ENCODE assay signal across 8 mouse cellular contexts in genomic region chr1:134361195-134361856, GRCm38 (mm10). TPM values are rescaled to one million over a fixed set of nuclear protein-coding genes. Genes with fewer than 3 reads are reported as not detected.
DNase-seq lines count a peak whose midpoint lies in the region; ATAC-seq and TF ChIP-seq lines count a peak whose summit lies in the region.

No protein-coding gene starts in this region.

- H3K27ac ChIP-seq in cerebellum, adult 2 months (ENCODE audit: insufficient read depth, low read length) = no peak overlapping the region
- H3K27ac ChIP-seq in embryonic facial prominence, embryonic 14.5 days (replicated peaks; ENCODE audit: low read depth, low read length) = peak overlapping the region; percentile 78
- H3K27ac ChIP-seq in limb, embryonic 10.5 days = peak overlapping the region; percentile 95

- peak overlapping the region; percentile 18 for H3ac ChIP-seq in myocyte (ENCODE audit: control insufficient read depth, insufficient read length)

- H3K36me3 ChIP-seq in embryonic facial prominence, embryonic 14.5 days (ENCODE audit: control insufficient read depth, insufficient read depth, low read length) = peaks cover 43% of the 10 kb centered on the region
- H3K36me3 ChIP-seq in limb, embryonic 10.5 days = peaks cover 41% of the 10 kb centered on the region
- peaks cover 17% of the 10 kb centered on the region for H3K36me3 ChIP-seq in myocyte (ENCODE audit: control insufficient read depth, insufficient read depth)

- peak overlapping the region; percentile 92 for H3K4me2 ChIP-seq in embryonic facial prominence, embryonic 14.5 days (ENCODE audit: low read depth, low read length)
- peak overlapping the region; percentile 90 for H3K4me2 ChIP-seq in myocyte (ENCODE audit: low read depth)

- H3K79me2 ChIP-seq in myocyte (ENCODE audit: control insufficient read depth, insufficient read depth) = peaks cover 43% of the 10 kb centered on the region

- H3K9me3 ChIP-seq in embryonic facial prominence, embryonic 14.5 days (ENCODE audit: control insufficient read depth, low read length) = no peaks in the 10 kb centered on the region
- H3K9me3 ChIP-seq in limb, embryonic 10.5 days (replicated peaks) = no peaks in the 10 kb centered on the region

- no peaks in the 10 kb centered on the region for H3K27me3 ChIP-seq in cerebellum, adult 2 months (ENCODE audit: control insufficient read depth, insufficient read depth, low read length)
- H3K27me3 ChIP-seq in embryonic facial prominence, embryonic 14.5 days (replicated peaks; ENCODE audit: control insufficient read depth, insufficient read depth, low read length) = no peaks in the 10 kb centered on the region
- no peaks in the 10 kb centered on the region for H3K27me3 ChIP-seq in limb, embryonic 10.5 days (ENCODE audit: low read depth, poor library complexity, severe bottlenecking)
- H3K27me3 ChIP-seq in myocyte (ENCODE audit: control insufficient read depth, insufficient read depth, insufficient read length) = no peaks in the 10 kb centered on the region

- peak overlapping the region; percentile 64 for H3K4me3 ChIP-seq in cerebellum, adult 2 months (replicated peaks; ENCODE audit: insufficient read depth, low read depth, low read length)
- H3K4me3 ChIP-seq in embryonic facial prominence, embryonic 14.5 days (ENCODE audit: low read depth, low read length) = peak overlapping the region; percentile 93
- H3K4me3 ChIP-seq in limb, embryonic 10.5 days = peak overlapping the region; percentile 93
- peak overlapping the region; percentile 86 for H3K4me3 ChIP-seq in myocyte

- no peak for DNase-seq in cerebellum, adult 2 months
- no peak for DNase-seq in cerebellum, adult 11-12 months
- peak; percentile 27 for DNase-seq in 3T3-L1 (ENCODE audit: low read depth, low spot score)
- DNase-seq in embryonic facial prominence, embryonic 14.5 days (ENCODE audit: low spot score) = no peak
- DNase-seq in limb, embryonic 10.5 days (ENCODE audit: low spot score) = no peak
- no peak for DNase-seq in adrenal gland, postnatal 36 days
- no peak for DNase-seq in urinary bladder, adult 18-20 months (ENCODE audit: low spot score in 2 of 2)

- TF ChIP-seq POLR2A in cerebellum, adult 2 months (IDR thresholded peaks at IDR 0.05; ENCODE audit: borderline replicate concordance, insufficient read depth, low read length) = no peak
- TF ChIP-seq POLR2A in myocyte (IDR thresholded peaks at IDR 0.05; ENCODE audit: insufficient read length, low read depth) = no peak

- H3K4me1 ChIP-seq in cerebellum, adult 2 months (ENCODE audit: control insufficient read depth, insufficient read depth, low read length) = peaks cover 3% of the 10 kb centered on the region; the same call in 1 of the 2 replicates
- H3K4me1 ChIP-seq in embryonic facial prominence, embryonic 14.5 days (ENCODE audit: control insufficient read depth, insufficient read depth, low read length) = peaks cover 6% of the 10 kb centered on the region
- peaks cover 13% of the 10 kb centered on the region for H3K4me1 ChIP-seq in limb, embryonic 10.5 days

- WGBS in cerebellum, adult 2 months = under 1% methylated on average over 44 of the region's 44 CpGs
- 3% methylated on average over 29 of the region's 44 CpGs for WGBS in embryonic facial prominence, embryonic 14.5 days
- 2% methylated on average over 44 of the region's 44 CpGs for WGBS in limb, embryonic 10.5 days

- H3K9ac ChIP-seq in embryonic facial prominence, embryonic 14.5 days (ENCODE audit: low read depth, low read length) = peak overlapping the region; percentile 93

- ATAC-seq in embryonic facial prominence, embryonic 14.5 days (ENCODE audit: low read depth) = peak; percentile 83

- no peak for TF ChIP-seq CTCF in cerebellum, adult 2 months (IDR thresholded peaks at IDR 0.05; ENCODE audit: borderline replicate concordance, insufficient read depth, low read depth, low read length)

TF ChIP-seq in myocyte, 11 proteins besides CTCF, POLR2A, EP300 and RAD21:
- no peak for TF ChIP-seq MYOG (IDR thresholded peaks at IDR 0.05; ENCODE audit: control insufficient read depth in 1 of 3, insufficient read depth in 1 of 3, insufficient read length in 2 of 3, low read depth in 2 of 3)
- TF ChIP-seq MAX (IDR thresholded peaks at IDR 0.05; ENCODE audit: low read depth) = no peak
- no peak for TF ChIP-seq TCF12 (IDR thresholded peaks at IDR 0.05; ENCODE audit: insufficient read depth, poor library complexity, severe bottlenecking)
- TF ChIP-seq REST (IDR thresholded peaks at IDR 0.05; ENCODE audit: insufficient read depth, insufficient read length) = no peak
- TF ChIP-seq MYOD1 (IDR thresholded peaks at IDR 0.05; ENCODE audit: control insufficient read depth in 1 of 3, insufficient read length in 2 of 3, low read depth in 2 of 3) = no peak
- TF ChIP-seq CEBPB (IDR thresholded peaks at IDR 0.05; ENCODE audit: insufficient read depth, poor library complexity, severe bottlenecking) = no peak
- TF ChIP-seq POLR2AphosphoS2 (IDR thresholded peaks at IDR 0.05; ENCODE audit: insufficient read length, low read depth) = no peak
- no peak for TF ChIP-seq TCF3 (IDR thresholded peaks at IDR 0.05; ENCODE audit: insufficient read length, low read depth)
- TF ChIP-seq USF1 (IDR thresholded peaks at IDR 0.05; ENCODE audit: low read depth) = no peak
- no peak for TF ChIP-seq E2F4 (IDR thresholded peaks at IDR 0.05; ENCODE audit: insufficient read depth)
- no peak for TF ChIP-seq SRF (IDR thresholded peaks at IDR 0.05; ENCODE audit: control insufficient read depth, insufficient read length, low read depth)

RNA-seq across cellular contexts. Expression of gene Tmem183a, which starts 0.5 kb away (rescaled TPM):
- 66.2 and 68.4 TPM in 2 replicates for polyA plus RNA-seq in cerebellum, adult 2 months (2012; rRNA removed)
- 75.3 and 78.0 TPM in 2 replicates for polyA plus RNA-seq in embryonic facial prominence, embryonic 14.5 days (2014; fragmentation: Nextera tagmentation; extraction: Ambion mirVana)
- 118 TPM in 2 replicates for polyA plus RNA-seq in limb, embryonic 10.5 days (2016; fragmentation: Nextera tagmentation; extraction: Ambion mirVana)
- 67.3 TPM for polyA plus RNA-seq in myocyte (2012; fragmentation: generic; extraction: Trizol)
- total RNA-seq in adrenal gland, postnatal 36 days (2021) = 10 to 100 TPM; 49.2 to 52.6 TPM

RNA-seq across cellular contexts. Expression of gene 4933406M09Rik, which starts 24.4 kb away (rescaled TPM):
- polyA plus RNA-seq in cerebellum, adult 2 months (2012; rRNA removed) = not detected in 2 replicates
- not detected in 2 replicates for polyA plus RNA-seq in embryonic facial prominence, embryonic 14.5 days (2014; fragmentation: Nextera tagmentation; extraction: Ambion mirVana)
- polyA plus RNA-seq in limb, embryonic 10.5 days (2016; fragmentation: Nextera tagmentation; extraction: Ambion mirVana) = not detected in 2 replicates
- not detected for polyA plus RNA-seq in myocyte (2012; fragmentation: generic; extraction: Trizol)
- total RNA-seq in adrenal gland, postnatal 36 days (2021) = not detected

RNA-seq across cellular contexts. Expression of gene Ppfia4, which starts 28.6 kb away (rescaled TPM):
- 192 and 220 TPM in 2 replicates for polyA plus RNA-seq in cerebellum, adult 2 months (2012; rRNA removed)
- polyA plus RNA-seq in embryonic facial prominence, embryonic 14.5 days (2014; fragmentation: Nextera tagmentation; extraction: Ambion mirVana) = 12.8 and 14.1 TPM in 2 replicates
- 1.8 and 2.3 TPM in 2 replicates for polyA plus RNA-seq in limb, embryonic 10.5 days (2016; fragmentation: Nextera tagmentation; extraction: Ambion mirVana)
- 35.8 TPM for polyA plus RNA-seq in myocyte (2012; fragmentation: generic; extraction: Trizol)
- total RNA-seq in adrenal gland, postnatal 36 days (2021) = 1 to 10 TPM in 1 of 2 experiments, under 1 TPM in 1; 0.60 to 1.1 TPM

RNA-seq across cellular contexts. Expression of gene Cyb5r1, which starts 44.0 kb away (rescaled TPM):
- 22.3 and 23.0 TPM in 2 replicates for polyA plus RNA-seq in cerebellum, adult 2 months (2012; rRNA removed)
- 29.9 and 31.5 TPM in 2 replicates for polyA plus RNA-seq in embryonic facial prominence, embryonic 14.5 days (2014; fragmentation: Nextera tagmentation; extraction: Ambion mirVana)
- 41.6 and 44.4 TPM in 2 replicates for polyA plus RNA-seq in limb, embryonic 10.5 days (2016; fragmentation: Nextera tagmentation; extraction: Ambion mirVana)
- polyA plus RNA-seq in myocyte (2012; fragmentation: generic; extraction: Trizol) = 452 TPM
- 10 to 100 TPM; 28.6 to 55.4 TPM for total RNA-seq in adrenal gland, postnatal 36 days (2021)

RNA-seq across cellular contexts. Expression of gene Adipor1, which starts 53.9 kb away (rescaled TPM):
- polyA plus RNA-seq in cerebellum, adult 2 months (2012; rRNA removed) = 68.1 and 70.2 TPM in 2 replicates
- 97.2 and 102 TPM in 2 replicates for polyA plus RNA-seq in embryonic facial prominence, embryonic 14.5 days (2014; fragmentation: Nextera tagmentation; extraction: Ambion mirVana)
- polyA plus RNA-seq in limb, embryonic 10.5 days (2016; fragmentation: Nextera tagmentation; extraction: Ambion mirVana) = 79.8 and 85.0 TPM in 2 replicates
- 87.9 TPM for polyA plus RNA-seq in myocyte (2012; fragmentation: generic; extraction: Trizol)
- 100 to 1,000 TPM; 125 to 139 TPM for total RNA-seq in adrenal gland, postnatal 36 days (2021)
